Mouse (Mus musculus): ENCODE data around the gene Krr1. TPM values are rescaled to one million over a fixed set of nuclear protein-coding genes. Genes with fewer than 3 reads are reported as not detected.
A peak's percentile ranks its signal among the peaks of the same experiment; 100 is the strongest.

Gene Krr1
- polyA plus RNA-seq (2015; fragmentation: Nextera tagmentation; extraction: Ambion mirVana): 42.4 and 50.5 TPM in 2 replicates

- Histone ChIP-seq H3K27me3 (ENCODE audit: control insufficient read depth, insufficient read depth, low read depth, low read length) (no peaks in the 10 kb centered on the region), H3K27ac (ENCODE audit: low read length) (peak within 1 kb of the TSS; percentile 55; the same call in 1 of the 2 replicates), H3K4me3 (ENCODE audit: low read length) (peak within 1 kb of the TSS; percentile 95), H3K9me3 (ENCODE audit: control insufficient read depth, low read length) (no peaks in the 10 kb centered on the region), H3K4me2 (ENCODE audit: low read depth, low read length) (peak within 1 kb of the TSS; percentile 86), H3K36me3 (ENCODE audit: control insufficient read depth, insufficient read depth, low read length) (peaks cover 4% of the 10 kb centered on the region; the same call in 1 of the 2 replicates), H3K4me1 (replicated peaks; ENCODE audit: control insufficient read depth, insufficient read depth, low read length) (peaks cover 7% of the 10 kb centered on the region), H3K9ac (ENCODE audit: low read length) (peak within 1 kb of the TSS; percentile 94)
- under 1% methylated on average over 51 of the region's 51 CpGs for WGBS
- peak; percentile 99 for ATAC-seq (ENCODE audit: low read depth)
Measured at GRCm38 (mm10) chr10:111972542-111973361, at the start of gene Krr1. Gene Krr1, plus strand, starts transcription at chr10:111972664.

DNA sequence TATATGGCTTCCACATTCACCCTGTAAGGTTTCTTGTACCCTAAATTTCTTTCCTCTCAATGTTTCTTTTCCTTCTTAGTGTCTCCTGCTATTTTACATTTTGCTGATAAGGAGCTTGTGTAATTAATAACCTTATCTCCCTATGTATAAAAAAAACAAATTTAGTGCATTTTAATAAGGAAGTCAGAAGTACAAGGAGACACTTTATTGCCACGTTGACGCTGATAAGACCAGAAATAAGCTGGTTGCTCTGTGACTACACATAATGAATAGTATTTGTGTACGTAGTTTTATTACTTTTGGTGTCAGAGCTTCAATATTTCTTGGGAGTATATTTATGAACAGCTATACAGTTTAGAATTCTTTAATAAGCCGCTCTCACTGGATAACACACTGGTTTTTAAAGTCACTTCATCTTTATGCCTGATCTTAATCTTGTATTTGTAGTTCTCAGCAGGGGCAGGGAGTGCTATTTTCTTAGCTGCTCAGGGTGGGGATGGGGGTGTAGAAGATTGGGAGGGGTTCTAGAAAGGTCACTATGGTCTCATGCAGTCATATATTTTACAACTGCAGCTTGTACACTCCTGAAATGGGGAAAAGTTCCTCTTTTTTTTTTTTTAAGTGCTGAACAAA lies 48.8 kb upstream of the Krr1 start:
- Histone ChIP-seq H3K9ac (ENCODE audit: low read length) (no peak overlapping the region), H3K4me2 (ENCODE audit: low read depth, low read length) (no peak overlapping the region), H3K36me3 (ENCODE audit: control insufficient read depth, insufficient read depth, low read length) (no peaks in the 10 kb centered on the region), H3K4me3 (ENCODE audit: low read length) (no peak overlapping the region), H3K9me3 (ENCODE audit: control insufficient read depth, low read length) (no peaks in the 10 kb centered on the region), H3K27me3 (ENCODE audit: control insufficient read depth, insufficient read depth, low read depth, low read length) (no peaks in the 10 kb centered on the region), H3K27ac (ENCODE audit: low read length) (no peak overlapping the region), H3K4me1 (replicated peaks; ENCODE audit: control insufficient read depth, insufficient read depth, low read length) (peaks cover 13% of the 10 kb centered on the region)
- 52% methylated on average over 4 of the region's 4 CpGs for WGBS
- ATAC-seq (ENCODE audit: low read depth): no peak

GRCm38 (mm10) chr10:111924141-111924540 lies 48.3 kb upstream of the Krr1 start:
- no peak overlapping the region for H3K4me2 ChIP-seq (ENCODE audit: low read depth, low read length)
- no peak overlapping the region; the same call in 1 of the 2 replicates for H3K27ac ChIP-seq (ENCODE audit: low read length)
- ATAC-seq (ENCODE audit: low read depth): no peak
- no peak overlapping the region for H3K9ac ChIP-seq (ENCODE audit: low read length)
- WGBS: 73% methylated on average over 3 of the region's 3 CpGs
- no peaks in the 10 kb centered on the region for H3K36me3 ChIP-seq (ENCODE audit: control insufficient read depth, insufficient read depth, low read length)
- peaks cover 13% of the 10 kb centered on the region for H3K4me1 ChIP-seq (replicated peaks; ENCODE audit: control insufficient read depth, insufficient read depth, low read length)
- H3K9me3 ChIP-seq (ENCODE audit: control insufficient read depth, low read length): no peaks in the 10 kb centered on the region
- H3K4me3 ChIP-seq (ENCODE audit: low read length): no peak overlapping the region
- no peaks in the 10 kb centered on the region for H3K27me3 ChIP-seq (ENCODE audit: control insufficient read depth, insufficient read depth, low read depth, low read length)

DNA sequence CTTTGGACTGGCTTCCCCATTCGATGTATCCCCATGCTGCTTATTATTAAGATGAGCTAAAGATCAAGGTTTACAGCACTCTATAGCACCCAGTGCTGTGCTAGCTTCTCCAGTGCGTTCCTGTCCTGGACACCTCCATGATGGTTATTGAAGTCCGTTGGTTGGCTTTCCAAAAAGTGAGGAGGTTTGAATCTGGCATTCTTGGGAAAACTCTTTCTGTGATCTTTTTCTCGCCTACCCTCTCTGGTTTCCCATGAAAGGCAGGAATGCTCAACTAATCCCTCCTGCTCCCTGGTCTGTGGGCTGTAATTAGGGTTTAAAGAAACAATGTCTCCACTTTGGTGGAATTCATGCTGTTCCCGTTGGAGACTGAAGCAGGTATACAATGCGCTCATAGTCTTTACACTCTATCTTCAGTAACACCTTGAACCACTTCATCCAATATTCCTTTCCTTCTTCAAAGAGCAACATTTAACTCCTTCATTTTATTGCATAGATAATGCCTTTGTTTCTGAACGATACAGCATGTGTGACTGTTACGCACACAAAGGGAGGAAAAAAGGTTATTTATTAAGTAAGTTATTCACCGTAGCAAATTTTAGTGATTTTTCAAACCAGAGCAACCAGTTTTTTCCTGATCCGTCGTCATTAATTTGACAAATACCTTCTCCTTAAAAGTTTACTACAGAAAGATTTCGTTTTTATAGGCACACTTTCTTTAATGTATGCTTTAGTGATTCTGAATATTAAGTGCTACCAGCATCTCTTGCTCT lies 47.6 kb upstream of the Krr1 start:
- ATAC-seq (ENCODE audit: low read depth): no peak
- Histone ChIP-seq H3K9ac (ENCODE audit: low read length) (peak overlapping the region; percentile 14), H3K36me3 (ENCODE audit: control insufficient read depth, insufficient read depth, low read length) (no peaks in the 10 kb centered on the region), H3K27ac (ENCODE audit: low read length) (peak overlapping the region; percentile 54), H3K4me2 (ENCODE audit: low read depth, low read length) (peak overlapping the region; percentile 40; the same call in 1 of the 2 replicates), H3K4me3 (ENCODE audit: low read length) (no peak overlapping the region), H3K9me3 (ENCODE audit: control insufficient read depth, low read length) (no peaks in the 10 kb centered on the region), H3K27me3 (ENCODE audit: control insufficient read depth, insufficient read depth, low read depth, low read length) (no peaks in the 10 kb centered on the region), H3K4me1 (replicated peaks; ENCODE audit: control insufficient read depth, insufficient read depth, low read length) (peaks cover 13% of the 10 kb centered on the region)
- WGBS: 45% methylated on average over 12 of the region's 12 CpGs

- Histone ChIP-seq H3K36me3 (ENCODE audit: control insufficient read depth, insufficient read depth, low read length) (no peaks in the 10 kb centered on the region), H3K27ac (ENCODE audit: low read length) (peak overlapping the region; percentile 54; the same call in 1 of the 2 replicates), H3K9ac (ENCODE audit: low read length) (no peak overlapping the region; the same call in 1 of the 2 replicates), H3K4me3 (ENCODE audit: low read length) (no peak overlapping the region), H3K27me3 (ENCODE audit: control insufficient read depth, insufficient read depth, low read depth, low read length) (no peaks in the 10 kb centered on the region), H3K4me1 (replicated peaks; ENCODE audit: control insufficient read depth, insufficient read depth, low read length) (peaks cover 13% of the 10 kb centered on the region), H3K4me2 (ENCODE audit: low read depth, low read length) (peak overlapping the region; percentile 40; the same call in 1 of the 2 replicates), H3K9me3 (ENCODE audit: control insufficient read depth, low read length) (no peaks in the 10 kb centered on the region)
- WGBS: 3% methylated on average over 10 of the region's 10 CpGs
- ATAC-seq (ENCODE audit: low read depth): peak; percentile 86
Measured at GRCm38 (mm10) chr10:111925489-111925860, 47.0 kb upstream of the Krr1 start.

- Histone ChIP-seq H3K4me3 (ENCODE audit: low read length) (no peak overlapping the region), H3K36me3 (ENCODE audit: control insufficient read depth, insufficient read depth, low read length) (no peaks in the 10 kb centered on the region), H3K27me3 (ENCODE audit: control insufficient read depth, insufficient read depth, low read depth, low read length) (no peaks in the 10 kb centered on the region), H3K4me2 (ENCODE audit: low read depth, low read length) (no peak overlapping the region), H3K27ac (ENCODE audit: low read length) (no peak overlapping the region), H3K4me1 (replicated peaks; ENCODE audit: control insufficient read depth, insufficient read depth, low read length) (peaks cover 23% of the 10 kb centered on the region), H3K9ac (ENCODE audit: low read length) (peak overlapping the region; percentile 14; the same call in 1 of the 2 replicates), H3K9me3 (ENCODE audit: control insufficient read depth, low read length) (no peaks in the 10 kb centered on the region)
- no peak for ATAC-seq (ENCODE audit: low read depth)
- WGBS: 50% methylated on average over 11 of the region's 11 CpGs
Measured at GRCm38 (mm10) chr10:111932621-111933345, 39.7 kb upstream of the Krr1 start.

DNA sequence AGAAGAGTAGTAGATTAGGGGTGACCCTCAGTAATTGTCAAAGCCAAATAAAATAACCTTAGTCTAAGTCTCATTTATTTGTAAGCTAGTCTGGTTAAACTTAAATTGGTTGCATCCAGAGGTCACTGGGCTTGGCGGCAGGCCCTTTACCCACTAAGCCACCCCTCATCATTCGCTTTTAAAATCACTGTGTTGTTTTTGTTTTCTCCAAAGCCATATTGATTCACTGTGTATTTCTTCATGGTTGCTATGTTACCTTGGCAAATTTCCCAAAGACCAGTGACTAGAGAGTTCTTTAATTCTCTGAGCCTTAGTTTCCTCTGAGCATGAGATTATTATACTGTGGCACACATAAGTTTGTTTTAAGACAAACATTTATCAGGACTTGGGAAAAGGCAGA lies 37.3 kb upstream of the Krr1 start:
- H3K4me2 ChIP-seq (ENCODE audit: low read depth, low read length): no peak overlapping the region
- peak overlapping the region; percentile 69; the same call in 1 of the 2 replicates for H3K27ac ChIP-seq (ENCODE audit: low read length)
- H3K9me3 ChIP-seq (ENCODE audit: control insufficient read depth, low read length): no peaks in the 10 kb centered on the region
- 59% methylated on average over 2 of the region's 2 CpGs for WGBS
- H3K9ac ChIP-seq (ENCODE audit: low read length): no peak overlapping the region
- ATAC-seq (ENCODE audit: low read depth): no peak
- peaks cover 23% of the 10 kb centered on the region for H3K4me1 ChIP-seq (replicated peaks; ENCODE audit: control insufficient read depth, insufficient read depth, low read length)
- H3K4me3 ChIP-seq (ENCODE audit: low read length): no peak overlapping the region
- no peaks in the 10 kb centered on the region for H3K36me3 ChIP-seq (ENCODE audit: control insufficient read depth, insufficient read depth, low read length)
- no peaks in the 10 kb centered on the region for H3K27me3 ChIP-seq (ENCODE audit: control insufficient read depth, insufficient read depth, low read depth, low read length)

- Histone ChIP-seq H3K9ac (ENCODE audit: low read length) (no peak overlapping the region), H3K4me3 (ENCODE audit: low read length) (no peak overlapping the region), H3K9me3 (ENCODE audit: control insufficient read depth, low read length) (no peaks in the 10 kb centered on the region), H3K4me2 (ENCODE audit: low read depth, low read length) (no peak overlapping the region; the same call in 1 of the 2 replicates), H3K27me3 (ENCODE audit: control insufficient read depth, insufficient read depth, low read depth, low read length) (no peaks in the 10 kb centered on the region), H3K4me1 (replicated peaks; ENCODE audit: control insufficient read depth, insufficient read depth, low read length) (peaks cover 23% of the 10 kb centered on the region), H3K27ac (ENCODE audit: low read length) (peak overlapping the region; percentile 69), H3K36me3 (ENCODE audit: control insufficient read depth, insufficient read depth, low read length) (no peaks in the 10 kb centered on the region)
- ATAC-seq (ENCODE audit: low read depth): peak; percentile 17
- 59% methylated on average over 4 of the region's 4 CpGs for WGBS
Measured at GRCm38 (mm10) chr10:111936021-111936420, 36.4 kb upstream of the Krr1 start.
